Mouse (Mus musculus): ENCODE measurements at regions not wholly inside any gene's neighbourhood (a gene's known extent, or its start where the extent isn't known, plus 50 kb on each side); places are given as distances from the start of the nearest gene placed in this dataset.

DNA sequence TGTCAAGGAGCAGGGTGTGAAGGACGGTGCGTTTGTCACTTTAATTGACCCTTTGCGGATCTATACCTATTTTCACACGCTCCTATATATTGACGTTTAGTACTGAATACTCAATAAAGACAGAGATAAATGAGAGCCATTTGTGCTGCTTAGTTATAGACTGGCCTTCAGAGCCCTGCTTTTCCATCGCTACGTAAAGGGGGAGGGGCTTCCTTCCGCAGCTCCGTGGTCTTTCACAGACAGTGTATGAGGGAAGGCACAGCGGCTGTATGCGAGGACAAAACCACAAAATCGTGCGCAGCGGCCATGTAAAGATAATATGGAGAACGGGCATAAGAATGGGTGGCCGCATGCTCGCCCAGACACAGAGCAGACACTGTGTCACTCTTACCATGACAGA, 58.4 kb upstream of the Pced1b start:
- no peak for DNase-seq (ENCODE audit: low spot score)

DNA sequence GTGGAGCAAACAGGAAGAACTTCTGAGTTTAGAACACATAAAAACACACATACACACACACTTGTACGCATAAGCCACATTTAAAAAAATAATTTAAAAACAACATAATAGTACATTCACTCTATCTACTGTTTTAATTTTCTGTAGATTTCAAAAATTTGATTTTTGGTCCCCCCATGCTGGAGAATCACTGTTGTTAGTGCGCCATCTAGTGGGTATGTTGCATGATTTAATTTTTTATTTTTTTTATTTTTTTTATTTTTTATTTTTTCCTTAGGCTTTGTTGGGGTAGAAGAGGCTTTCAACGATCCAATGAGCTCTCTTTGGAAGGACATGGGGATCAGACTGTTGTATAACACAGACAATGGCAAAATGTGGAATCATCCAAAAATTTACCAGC, 59.1 kb upstream of the Pced1b start:
- no peak for DNase-seq (ENCODE audit: low spot score)

DNA sequence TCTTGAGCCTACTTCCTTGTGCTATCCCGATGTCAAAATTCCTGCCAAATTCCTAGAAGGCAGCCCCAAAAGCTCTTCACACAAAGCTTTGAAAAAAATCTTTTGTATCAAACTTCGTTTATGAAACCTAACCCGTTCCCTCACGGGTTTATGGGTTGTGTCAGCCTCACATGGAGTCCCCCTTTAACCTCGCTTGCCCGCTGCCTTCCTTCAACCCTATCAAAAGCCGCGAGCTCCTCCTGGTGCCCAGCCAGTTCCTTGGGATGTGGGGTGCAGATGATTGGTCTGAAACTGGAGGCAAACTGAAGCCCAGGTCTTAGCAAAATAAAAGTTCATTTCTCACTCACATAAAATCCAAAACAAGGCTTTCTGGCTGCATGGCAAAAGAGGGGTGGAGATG, 60.9 kb upstream of the Pced1b start:
- DNase-seq (ENCODE audit: low spot score): no peak

DNA sequence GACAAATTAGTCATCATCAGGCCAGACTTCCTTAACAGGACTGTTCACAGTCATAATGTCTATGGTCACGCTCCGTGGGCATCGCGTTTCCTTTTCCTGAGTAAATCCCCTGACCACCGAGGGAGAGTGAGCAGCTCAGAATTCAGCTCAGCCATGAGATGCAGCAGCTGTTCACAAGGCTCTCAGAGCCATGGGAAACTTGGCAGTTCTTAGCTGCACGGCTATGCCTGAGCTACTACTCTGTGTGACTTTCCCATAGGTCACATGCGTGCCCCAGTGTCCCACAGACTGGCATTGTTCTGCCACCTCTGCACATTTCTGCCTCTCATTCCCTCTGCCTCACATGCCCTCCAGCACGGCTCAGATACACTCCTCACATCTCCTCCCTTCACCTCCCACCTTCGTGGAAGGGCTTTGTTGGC, 64.3 kb upstream of the Pced1b start:
- peak; percentile 55 for DNase-seq (ENCODE audit: low spot score)

DNA sequence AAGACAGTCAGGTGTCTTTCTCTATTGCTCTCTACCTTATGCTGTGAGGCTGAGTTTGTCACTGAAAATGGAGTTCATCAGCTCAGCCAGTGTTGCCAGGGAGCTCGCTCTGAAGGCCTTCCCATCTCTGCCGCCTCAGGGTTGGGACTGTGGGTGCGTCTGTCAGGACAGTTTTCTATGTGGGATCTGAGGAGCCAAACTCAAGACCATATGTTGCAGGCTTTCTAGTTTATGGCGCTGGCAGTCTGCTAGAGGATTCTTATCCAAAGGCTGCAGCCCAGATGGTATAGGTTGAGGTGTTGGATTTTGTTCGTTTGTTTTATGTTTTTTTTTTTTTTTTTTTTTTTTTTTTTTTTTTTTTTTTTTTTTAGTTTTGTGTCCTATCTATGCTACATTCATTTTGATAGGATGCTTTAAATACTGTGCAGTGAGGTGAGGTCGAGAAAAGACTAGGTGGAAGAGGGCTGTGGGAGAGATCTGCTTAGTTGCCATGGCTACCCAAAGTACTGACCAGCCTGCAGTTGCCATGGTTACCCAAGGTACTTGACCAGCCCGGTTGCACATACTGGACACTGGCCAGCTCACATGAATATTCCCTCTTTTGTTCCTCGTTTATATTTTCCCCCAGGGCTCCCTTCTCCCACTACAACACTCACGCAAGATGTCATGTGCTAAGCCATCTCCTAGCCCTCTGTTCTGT, 65.8 kb upstream of the Pced1b start:
- DNase-seq (ENCODE audit: low spot score): no peak

DNA sequence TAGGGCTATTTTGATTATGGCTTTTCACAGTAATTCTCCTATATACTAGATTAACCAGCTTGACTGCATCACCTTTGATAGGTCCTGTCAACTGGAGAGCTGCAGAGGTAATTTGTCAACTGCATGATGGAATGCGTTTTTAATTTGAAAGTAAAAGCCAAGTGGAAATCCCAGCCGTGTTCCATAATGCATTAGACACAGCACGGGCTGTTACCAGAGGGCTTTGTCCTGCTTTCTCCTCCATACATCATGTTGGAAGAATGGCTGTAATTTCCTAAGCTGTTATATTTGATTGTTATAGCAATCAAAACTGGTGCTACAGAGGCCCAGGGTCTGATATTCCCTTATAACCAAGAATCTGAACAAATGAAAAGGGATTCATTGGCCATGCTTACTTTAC, 68.6 kb upstream of the Pced1b start:
- no peak for DNase-seq (ENCODE audit: low spot score)

DNA sequence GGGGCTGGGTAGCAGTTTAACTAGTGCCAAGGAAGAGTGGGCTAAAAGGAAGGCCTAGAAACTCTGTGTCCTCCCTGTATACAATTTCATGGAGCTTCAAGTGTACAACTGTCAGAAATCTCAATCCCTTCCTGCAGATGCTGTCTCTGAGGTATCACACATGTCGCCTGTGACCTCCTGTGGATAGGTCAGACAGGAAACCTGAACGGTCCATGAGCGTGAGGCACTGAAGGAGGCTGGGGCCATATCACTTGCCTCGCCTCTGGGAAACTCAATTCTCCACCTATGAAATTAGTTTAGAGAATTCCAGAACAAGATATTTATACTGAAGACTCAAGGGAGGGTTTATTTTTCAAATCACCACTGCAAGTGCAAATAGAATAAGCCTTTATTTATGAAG, 69.1 kb upstream of the Pced1b start:
- peak; percentile 62 for DNase-seq (ENCODE audit: low spot score)

DNA sequence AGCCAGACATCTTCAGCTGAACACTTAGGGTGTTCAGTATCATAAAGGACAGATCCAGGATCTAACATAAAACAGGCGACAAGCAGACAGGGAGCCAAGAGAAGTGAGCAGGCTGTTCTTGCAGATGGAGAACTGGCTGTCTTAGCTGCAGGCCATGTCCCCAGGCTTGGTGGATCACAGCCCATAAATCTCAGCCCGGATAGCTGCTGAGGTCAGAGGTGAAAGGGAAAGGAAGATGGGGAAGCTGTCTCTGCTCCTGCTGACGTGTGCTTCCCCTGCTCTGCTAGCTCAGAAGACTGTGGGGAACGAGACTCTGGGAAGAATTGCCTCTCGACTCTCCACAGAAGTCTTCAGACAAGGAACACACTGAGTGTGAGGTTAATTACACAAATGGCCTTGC, 71.9 kb upstream of the Pced1b start:
- peak; percentile 70 for DNase-seq (ENCODE audit: low spot score)

DNA sequence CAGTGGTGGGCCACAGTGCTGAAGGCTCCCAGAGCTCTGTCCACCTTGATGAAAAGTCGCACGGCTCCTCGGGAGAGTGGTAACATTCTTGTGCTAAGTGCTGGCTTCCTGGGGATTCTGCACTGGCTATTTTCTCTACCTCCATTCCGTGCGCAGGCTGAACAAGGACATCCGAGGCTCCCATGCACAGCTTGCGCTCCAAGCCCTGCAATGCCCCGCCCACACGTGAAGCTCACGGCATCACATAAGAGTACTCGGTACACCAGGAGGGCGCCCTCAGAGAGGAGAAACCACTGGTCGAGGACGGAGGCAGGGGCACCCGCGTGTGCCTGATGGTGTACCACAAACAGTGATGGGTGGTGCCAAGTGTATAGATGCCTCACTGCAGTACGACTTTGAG, 73.7 kb upstream of the Pced1b start:
- no peak for DNase-seq (ENCODE audit: low spot score)

DNA sequence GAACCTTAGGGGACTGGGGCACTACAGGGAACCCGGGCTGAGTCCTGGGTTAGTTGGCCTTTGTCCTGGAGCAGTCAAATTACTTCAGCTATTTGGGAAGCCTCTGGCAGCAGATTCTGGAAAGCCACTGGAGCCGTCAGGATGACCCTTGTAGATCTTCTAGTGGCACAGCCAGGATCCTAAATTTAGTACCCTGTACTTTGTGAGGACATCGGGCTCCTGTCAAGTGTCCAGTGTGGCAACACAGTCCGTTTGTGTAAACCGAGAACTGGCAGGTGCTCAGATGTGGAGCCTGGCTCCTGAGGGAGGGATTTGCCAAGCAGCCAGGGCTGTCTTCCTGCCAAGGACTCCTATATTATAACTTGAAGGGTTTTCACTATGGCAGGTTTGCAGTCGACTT, 76.8 kb upstream of the Pced1b start:
- peak; percentile 92 for DNase-seq (ENCODE audit: low spot score)

DNA sequence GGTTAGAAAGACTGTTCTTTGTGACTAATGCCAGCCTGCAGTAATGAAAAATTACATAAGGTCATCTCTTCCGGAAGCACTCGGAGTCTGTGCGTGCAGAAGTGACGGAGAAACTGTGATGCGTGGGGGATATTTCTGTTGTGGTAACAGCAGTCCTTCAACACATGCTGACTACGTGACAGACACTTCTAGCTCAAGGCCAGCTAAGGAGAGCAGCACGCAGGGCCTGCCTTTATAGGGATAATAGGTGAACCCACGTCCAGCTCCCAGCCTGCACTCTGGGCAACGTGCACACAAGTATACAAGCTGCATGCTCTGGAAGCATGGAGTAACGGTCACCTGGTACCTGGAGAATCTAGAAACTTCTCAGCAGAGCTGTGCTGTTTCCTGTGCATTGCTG, 77.5 kb upstream of the Pced1b start:
- peak; percentile 24 for DNase-seq (ENCODE audit: low spot score)

DNA sequence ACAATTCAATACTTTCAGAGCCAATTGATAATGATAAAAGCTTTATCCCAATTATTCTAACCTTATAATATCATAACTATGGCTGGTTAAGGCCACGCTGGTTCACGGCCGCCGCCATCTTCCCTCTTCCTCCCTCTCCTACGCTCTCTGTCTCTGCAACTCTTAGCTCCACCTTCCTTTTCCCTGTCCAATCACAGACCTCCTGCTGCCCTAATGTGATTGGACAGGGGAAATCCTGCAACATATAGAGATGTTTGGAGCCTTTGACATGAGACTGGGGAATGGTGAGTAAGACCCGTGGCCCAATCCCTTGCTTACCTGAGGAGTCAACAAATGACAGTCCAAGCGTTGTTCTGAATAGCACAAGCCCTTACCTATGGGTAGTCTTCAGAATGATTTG, 79.8 kb upstream of the Pced1b start:
- DNase-seq (ENCODE audit: low spot score): no peak

DNA sequence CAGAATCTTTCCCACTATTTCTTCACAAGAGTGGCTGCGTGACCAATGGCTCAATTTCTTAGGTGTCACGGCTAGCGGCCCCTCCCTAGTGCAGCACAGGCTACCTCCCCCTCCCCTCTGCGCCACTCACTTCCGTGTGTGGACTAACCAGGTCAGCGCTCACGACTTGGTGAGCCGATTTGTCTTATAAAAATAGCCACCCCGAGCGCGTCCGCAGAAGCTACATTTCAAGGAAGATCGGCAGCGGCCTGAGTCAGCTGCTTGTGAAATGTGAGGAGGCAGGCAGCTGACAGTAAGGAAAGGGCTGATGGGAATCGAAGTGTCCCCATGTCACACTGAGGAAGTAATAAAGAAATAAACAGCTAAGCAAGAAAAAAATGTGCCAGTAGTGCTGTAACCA, 82.3 kb upstream of the Pced1b start:
- peak; percentile 85 for DNase-seq (ENCODE audit: low spot score)

DNA sequence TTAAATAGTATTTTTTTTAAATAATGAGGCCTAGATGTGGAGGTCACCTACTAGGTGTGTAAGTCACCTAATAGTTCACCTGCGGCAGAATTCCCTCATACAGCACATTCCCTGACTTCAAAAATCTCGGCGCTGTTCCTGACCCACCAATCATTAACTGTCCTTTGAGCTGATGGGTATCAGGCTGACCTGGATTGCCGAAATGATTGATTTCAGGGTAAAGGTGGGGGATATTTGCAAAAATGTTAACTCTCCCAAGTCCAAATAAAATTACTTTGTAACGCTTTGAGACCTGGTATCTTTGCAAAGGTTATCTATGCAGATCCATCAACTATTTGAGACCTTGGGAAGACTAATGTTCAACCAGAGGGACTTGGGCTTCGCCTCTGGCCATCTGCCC, 82.9 kb upstream of the Pced1b start:
- DNase-seq (ENCODE audit: low spot score): no peak

DNA sequence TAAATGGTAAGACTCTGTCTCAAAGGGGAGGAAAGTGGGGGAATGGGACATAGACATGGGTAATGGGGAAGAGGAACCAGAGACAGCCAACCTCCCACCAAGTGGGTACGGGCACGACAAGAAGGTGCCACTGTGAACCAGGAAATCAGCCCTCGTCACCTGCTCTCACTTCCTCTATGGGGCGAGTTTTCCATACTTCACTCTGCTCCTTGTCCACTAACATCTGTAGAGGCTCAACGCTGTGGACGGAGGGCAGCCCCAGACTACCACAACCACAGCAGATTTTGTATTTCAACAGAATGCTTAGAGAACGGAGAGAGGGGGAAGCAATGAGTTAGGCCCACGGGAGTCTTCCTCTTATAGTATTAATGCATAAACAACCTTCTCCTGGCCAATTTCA, 83.8 kb upstream of the Pced1b start:
- no peak for DNase-seq (ENCODE audit: low spot score)

DNA sequence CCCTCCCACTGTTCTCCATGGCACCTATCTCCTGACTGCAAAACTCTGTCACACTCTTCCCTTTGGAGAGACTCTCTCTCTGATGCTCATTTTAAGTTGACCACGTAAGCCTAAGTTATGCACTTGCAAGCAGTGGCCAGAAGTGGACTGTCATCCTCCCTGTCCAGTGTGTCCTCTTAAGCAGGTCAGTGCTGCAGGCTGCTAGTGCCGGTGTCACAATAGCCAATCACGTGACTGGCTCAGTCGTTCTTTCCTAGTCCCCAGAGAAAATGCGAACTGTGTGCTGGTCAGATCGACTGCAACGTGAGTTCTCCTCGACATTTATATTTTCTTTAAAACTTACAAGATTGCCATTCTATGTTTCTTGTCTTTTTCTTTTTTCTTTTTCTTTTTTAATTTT, 84.6 kb upstream of the Pced1b start:
- no peak for DNase-seq (ENCODE audit: low spot score)

DNA sequence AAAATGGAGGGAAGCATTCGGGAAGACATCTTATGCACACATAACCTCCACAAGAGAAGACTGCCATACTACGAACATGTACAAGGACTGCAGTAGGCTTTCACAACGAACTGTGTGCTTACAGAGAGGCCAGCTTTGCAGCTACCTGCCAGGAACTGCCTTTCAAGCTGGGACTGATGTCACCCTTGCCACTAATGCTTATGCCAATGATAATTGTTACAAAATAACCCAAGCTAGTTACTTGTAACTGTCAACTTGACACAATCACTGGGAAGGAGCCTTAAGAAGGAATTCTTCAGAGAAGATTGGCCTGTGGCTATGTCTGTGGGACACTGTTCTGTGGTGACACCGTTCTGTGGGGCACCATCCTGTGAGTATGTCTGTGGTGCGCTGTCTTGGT, 85.4 kb upstream of the Pced1b start:
- DNase-seq (ENCODE audit: low spot score): no peak

DNA sequence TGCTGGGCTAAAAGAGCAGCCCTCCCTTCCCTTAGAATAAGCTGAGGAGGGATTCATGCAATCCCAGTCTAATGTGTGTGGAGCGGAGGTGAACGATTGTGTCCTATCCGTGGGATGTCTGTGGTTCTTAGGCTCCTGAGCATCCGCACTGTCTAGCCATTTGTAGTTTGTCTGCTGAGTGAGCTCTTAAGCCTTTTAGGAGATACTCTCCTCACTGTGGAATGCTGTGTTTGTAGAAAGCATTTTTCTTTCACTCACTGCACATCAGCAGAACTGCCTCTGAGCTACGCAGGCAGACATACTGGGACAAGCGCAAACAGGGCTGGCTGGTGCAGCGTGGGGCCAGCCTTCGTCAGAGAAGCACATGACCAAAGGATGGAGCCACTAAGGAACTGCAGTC, 94.6 kb upstream of the Pced1b start:
- no peak for DNase-seq (ENCODE audit: low spot score)

DNA sequence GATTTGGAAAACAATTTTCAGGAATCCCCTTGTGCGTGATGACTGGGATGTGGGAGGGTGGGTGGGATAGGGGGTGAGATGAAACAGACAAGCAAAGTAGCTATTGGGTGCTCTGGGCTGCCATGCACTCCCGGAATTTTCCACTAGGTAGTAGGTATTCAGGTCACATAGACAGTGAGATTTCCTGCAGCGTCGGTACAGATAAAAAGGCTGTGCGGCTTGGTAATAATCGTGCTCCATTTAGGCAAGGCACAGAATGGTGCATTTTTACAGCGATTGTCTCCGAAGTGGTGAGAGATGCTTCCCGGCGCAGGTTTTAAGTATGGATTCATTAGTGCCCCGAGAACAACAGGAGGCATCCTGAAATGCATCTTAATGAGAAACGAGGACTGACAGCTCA, 95.1 kb upstream of the Pced1b start:
- DNase-seq (ENCODE audit: low spot score): no peak

DNA sequence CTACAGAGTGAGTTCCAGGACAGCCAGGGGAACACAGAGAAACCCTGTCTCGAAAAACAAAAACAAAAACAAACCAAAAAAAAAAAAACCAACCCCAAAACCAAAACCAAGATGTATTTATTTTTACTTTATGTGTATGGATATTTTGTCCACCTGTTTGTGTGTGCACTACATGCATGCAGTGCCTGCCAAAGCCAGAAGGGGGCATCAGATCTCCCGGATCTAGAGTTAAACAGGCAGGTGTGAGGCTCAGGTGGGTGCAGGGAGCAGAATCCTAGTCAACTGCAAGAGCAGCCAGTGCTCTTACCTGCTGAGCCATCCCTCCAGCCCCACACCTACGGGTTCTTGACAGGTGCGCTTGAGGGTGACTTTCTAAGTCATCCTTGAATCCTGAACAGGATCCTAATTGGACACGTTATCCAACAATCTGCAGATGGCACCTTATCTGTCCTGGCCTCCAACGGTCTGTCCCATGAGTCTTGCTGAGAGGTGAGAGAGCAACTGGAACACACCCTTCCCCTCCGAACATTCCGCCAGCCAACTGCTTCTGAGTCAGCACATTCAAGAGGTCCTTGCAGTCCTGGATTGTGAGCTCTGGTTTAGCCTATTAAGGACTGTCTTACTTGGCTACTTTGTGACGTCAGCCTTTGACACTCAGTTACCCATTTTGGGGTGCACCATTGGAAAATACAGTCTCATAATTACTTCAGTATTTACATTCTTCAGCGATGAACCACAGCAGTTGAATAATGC, 95.4 kb upstream of the Slc38a4 start:
- no peak for DNase-seq (ENCODE audit: low spot score)

DNA sequence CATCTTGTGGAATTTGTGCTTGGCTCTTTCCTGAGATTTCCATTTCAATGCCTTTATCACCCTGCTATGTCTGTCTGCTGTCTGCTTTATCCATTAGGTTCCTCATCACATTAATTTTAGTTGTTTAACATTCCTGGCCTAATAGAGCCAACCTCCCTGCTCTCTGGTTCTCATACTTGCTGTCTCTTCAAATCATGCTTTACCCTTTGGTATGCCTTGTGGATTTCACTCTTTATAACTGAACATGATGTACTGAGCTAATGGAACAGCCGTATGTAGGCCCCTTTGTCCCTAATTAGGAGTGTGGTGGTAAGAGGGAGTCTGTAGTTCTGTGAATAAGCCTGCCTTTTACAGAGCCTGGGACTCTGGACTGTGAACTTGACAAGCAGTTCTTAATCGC, 86.2 kb upstream of the Slc38a4 start:
- no peak for DNase-seq (ENCODE audit: low spot score)

DNA sequence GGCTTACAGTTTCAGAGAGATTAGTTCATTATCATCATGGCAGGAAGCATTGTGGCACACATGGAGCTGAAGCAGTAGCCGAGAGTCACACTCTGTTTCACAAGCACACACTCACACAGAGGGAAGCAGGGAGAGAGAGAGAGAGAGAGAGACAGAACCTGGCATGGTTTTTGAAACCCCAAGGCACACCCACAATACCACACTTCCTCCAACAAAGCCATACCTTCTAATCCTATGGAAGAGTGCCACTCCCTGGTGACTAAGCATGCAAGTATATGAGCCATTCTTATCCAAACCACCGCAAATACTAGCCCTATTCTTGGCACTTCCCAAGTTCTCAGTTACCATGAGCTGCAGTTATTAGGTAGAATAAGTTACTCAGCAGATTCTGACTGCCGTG, 82.5 kb upstream of the Slc38a4 start:
- no peak for DNase-seq (ENCODE audit: low spot score)

DNA sequence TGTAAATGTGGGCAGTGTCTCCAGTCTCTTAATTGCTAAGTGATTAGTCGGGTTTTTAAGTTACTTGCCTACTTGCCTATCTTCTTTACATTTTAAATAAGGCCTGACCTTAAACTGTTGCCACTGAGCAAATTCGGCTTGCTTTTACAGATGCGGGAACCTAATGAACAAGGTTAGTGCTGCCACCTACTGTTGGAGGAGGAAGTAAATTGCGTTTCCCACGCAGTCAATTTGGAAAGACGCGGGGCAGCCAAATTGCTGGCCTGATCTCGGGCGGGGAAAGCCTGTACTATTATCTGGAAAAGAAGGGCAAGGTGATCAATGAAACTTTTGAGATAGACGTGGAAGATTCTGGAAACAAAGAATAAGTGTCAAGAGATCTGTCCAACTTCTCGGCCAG, 79.5 kb upstream of the Slc38a4 start:
- DNase-seq (ENCODE audit: low spot score): peak; percentile 73

DNA sequence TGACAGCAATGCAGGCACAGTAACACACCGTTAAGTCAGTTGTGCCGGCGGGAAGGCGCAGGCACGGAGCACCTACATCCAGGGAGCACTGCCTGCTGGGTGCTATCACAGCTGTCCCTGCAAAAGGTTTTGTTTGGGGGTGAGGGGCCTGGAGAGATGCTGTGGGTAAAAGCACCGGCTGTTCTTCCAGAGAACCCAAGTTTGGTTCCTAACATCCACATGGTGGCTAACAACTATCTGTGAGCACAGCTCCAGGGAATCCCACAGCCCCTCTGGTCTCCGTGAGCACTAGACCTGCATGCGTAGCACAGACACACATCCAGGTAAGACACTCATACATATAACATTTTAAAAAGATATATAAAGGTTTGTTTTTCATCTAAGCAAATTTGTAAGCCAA, 72.0 kb upstream of the Slc38a4 start:
- DNase-seq (ENCODE audit: low spot score): no peak

Measured in gastrocnemius, adult 18-20 months (tissue).